Mouse (Mus musculus) embryonic facial prominence, embryonic 12.5 days (tissue): Measurements from ENCODE around the gene Hmces. TPM values are rescaled to one million over a fixed set of nuclear protein-coding genes. Genes with fewer than 3 reads are reported as not detected.
A peak's percentile ranks its signal among the peaks of the same experiment; 100 is the strongest.

Experiments used
- ATAC-seq: fragments of 200-750 bp; cut with Nextera tagmentation; 2 replicates; pipeline ENCODE4 v1.8.0; 2017; ENCODE audit not compliant: insufficient number of reproducible peaks, insufficient read depth, low FRiP score, low TSS enrichment
- H3K27ac ChIP-seq: fragments of 300-500 bp; sonication (generic); 2 replicates; pipeline ENCODE4 v1.5.1; 2016; ENCODE audit warnings: mild to moderate bottlenecking
- H3K27me3 ChIP-seq: fragments of 300-500 bp; sonication (generic); 2 replicates; pipeline ENCODE4 v1.6.1; 2016; ENCODE audit warnings: mild to moderate bottlenecking, moderate library complexity
- H3K36me3 ChIP-seq: fragments of 300-500 bp; sonication (generic); 2 replicates; pipeline ENCODE4 v1.6.1; 2016; ENCODE audit warnings: mild to moderate bottlenecking
- H3K4me1 ChIP-seq: fragments of 300-500 bp; sonication (generic); 2 replicates; pipeline ENCODE4 v1.6.1; 2016
- H3K4me2 ChIP-seq: fragments of 300-500 bp; sonication (generic); replicated peaks from 2 replicates; pipeline ENCODE4 v1.6.1; 2016; ENCODE audit warnings: mild to moderate bottlenecking, moderate library complexity
- H3K4me3 ChIP-seq: fragments of 300-500 bp; sonication (generic); 2 replicates; pipeline ENCODE4 v1.5.1; 2016; ENCODE audit warnings: mild to moderate bottlenecking
- H3K9ac ChIP-seq: fragments of 300-500 bp; sonication (generic); 2 replicates; pipeline ENCODE4 v1.6.1; 2016; ENCODE audit warnings: mild to moderate bottlenecking, moderate library complexity
- H3K9me3 ChIP-seq: fragments of 300-500 bp; sonication (generic); 2 replicates; pipeline ENCODE4 v1.6.1; 2016; ENCODE audit warnings: mild to moderate bottlenecking, moderate library complexity
- WGBS: fragments of 180-500 bp; shearing (Covaris S2); methylation state at CpG from one replicate; pipeline ENCODE4 v1.1.7; 2016; 5-methylcytosine and 5-hydroxymethylcytosine counted together
- polyA plus RNA-seq: library from polyadenylated mRNA; unstranded; fragments of >200 nt; fragmentation: Nextera tagmentation; extraction: Ambion mirVana; gene quantifications from 2 replicates; pipeline ENCODE4 v1.2.1, GENCODE M21; 2016

Hmces gene
- polyA plus RNA-seq, 1 experiment from 2014 or later: 63.4 TPM

- Histone ChIP-seq H3K4me2 (no peak overlapping the region), H3K27ac (no peak overlapping the region), H3K9ac (no peak overlapping the region), H3K4me1 (no peaks in the 10 kb centered on the region), H3K9me3 (no peaks in the 10 kb centered on the region), H3K36me3 (no peaks in the 10 kb centered on the region), H3K27me3 (no peaks in the 10 kb centered on the region), H3K4me3 (no peak overlapping the region)
- ATAC-seq: no peak
- 72% methylated on average over 3 of the region's 3 CpGs for WGBS
Measured at GRCm38 (mm10) chr6:87879628-87880027, 34.1 kb upstream of the Hmces start.

DNA sequence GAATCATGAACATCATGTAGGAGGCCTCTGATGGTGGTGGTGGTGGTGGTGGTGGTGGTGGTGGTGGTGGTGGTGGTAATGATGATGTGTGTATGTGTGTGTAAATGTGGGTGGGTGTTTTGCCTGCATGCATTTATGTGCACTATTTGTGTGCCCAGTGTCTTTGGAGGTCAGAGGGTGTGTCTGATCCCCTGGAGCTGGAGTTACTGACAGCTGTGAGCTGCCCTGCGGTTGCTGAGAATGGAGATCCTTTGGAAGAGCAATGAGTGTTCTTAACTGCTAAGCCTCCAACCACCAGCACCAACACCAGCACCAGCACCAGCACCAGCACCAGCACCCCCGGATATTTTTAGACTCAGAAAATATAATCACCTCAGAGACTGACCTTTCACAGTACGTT lies 31.5 kb upstream of the Hmces start:
- 83% methylated on average over 3 of the region's 3 CpGs for WGBS
- Histone ChIP-seq H3K4me2 (no peak overlapping the region), H3K36me3 (no peaks in the 10 kb centered on the region), H3K9me3 (no peaks in the 10 kb centered on the region), H3K9ac (no peak overlapping the region), H3K4me3 (no peak overlapping the region), H3K27ac (no peak overlapping the region), H3K27me3 (no peaks in the 10 kb centered on the region), H3K4me1 (no peaks in the 10 kb centered on the region)
- no peak for ATAC-seq

DNA sequence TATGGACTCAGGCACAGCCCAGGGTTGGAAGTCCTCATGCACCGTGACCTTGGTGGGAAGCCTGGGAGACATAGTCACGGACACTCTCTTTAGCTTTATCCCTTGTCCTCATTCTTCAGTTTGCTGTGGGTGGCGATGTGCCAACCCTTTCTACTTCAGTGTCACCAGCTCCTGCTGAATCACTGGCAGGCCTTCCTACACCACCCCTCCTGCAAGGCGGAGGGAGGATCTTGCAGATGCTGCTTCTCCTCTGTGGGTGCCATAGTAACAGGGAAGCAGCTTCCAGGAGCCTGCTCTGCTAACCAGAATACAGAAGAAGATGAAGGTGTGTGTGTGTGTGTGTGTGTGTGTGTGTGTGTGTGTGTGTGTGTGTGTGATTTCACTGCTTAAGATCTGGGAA lies 30.9 kb upstream of the Hmces start:
- Histone ChIP-seq H3K27me3 (no peaks in the 10 kb centered on the region), H3K27ac (no peak overlapping the region), H3K4me2 (no peak overlapping the region), H3K9me3 (no peaks in the 10 kb centered on the region), H3K36me3 (no peaks in the 10 kb centered on the region), H3K4me1 (no peaks in the 10 kb centered on the region), H3K4me3 (no peak overlapping the region), H3K9ac (no peak overlapping the region)
- 61% methylated on average over 4 of the region's 4 CpGs for WGBS
- ATAC-seq: no peak

- H3K27ac ChIP-seq: no peak overlapping the region
- peaks cover 8% of the 10 kb centered on the region for H3K4me1 ChIP-seq
- H3K4me2 ChIP-seq: no peak overlapping the region
- no peaks in the 10 kb centered on the region for H3K9me3 ChIP-seq
- peaks cover 28% of the 10 kb centered on the region for H3K36me3 ChIP-seq
- H3K9ac ChIP-seq: no peak overlapping the region
- 93% methylated on average over 1 of the region's 1 CpGs for WGBS
- ATAC-seq: no peak
- no peak overlapping the region for H3K4me3 ChIP-seq
- H3K27me3 ChIP-seq: no peaks in the 10 kb centered on the region
Measured at GRCm38 (mm10) chr6:87886721-87887120, 27.0 kb upstream of the Hmces start.

DNA sequence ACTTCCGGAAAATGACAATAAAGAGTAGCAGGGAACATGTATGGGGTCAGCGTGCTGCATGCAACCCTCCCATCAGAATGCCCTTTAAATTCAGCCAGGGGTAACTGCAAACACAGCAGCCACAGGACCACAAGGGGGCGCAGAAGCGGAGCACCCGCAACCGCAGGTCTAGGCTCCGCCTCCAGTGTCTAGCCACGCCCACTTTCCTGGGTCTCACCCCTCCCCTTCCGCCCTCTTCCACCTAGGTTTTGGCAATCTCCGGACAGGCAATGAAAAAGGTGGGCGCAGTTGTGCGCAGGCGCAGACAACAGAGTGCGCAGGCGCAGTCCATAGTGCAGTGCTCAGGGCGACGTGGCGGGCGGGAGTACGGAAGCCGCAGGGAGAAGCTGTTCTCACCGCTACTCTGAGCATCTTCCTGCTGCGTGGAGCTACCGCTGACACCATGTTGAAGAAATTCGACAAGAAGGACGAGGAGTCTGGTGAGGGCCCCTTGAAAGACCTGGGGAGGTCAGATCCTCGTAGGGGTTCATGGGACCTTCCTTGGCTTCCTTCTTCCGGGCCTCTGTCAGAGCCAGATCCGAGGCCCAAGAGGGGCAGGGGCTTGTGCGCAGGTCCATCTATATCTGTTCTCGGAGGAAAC lies 26.0 kb upstream of the Hmces start, which contains the start of gene Copg1:
Copg1 (plus strand) TSS at position 221 of the 640 bp plus-strand sequence.
- H3K4me1 ChIP-seq: peaks cover 8% of the 10 kb centered on the region
- H3K27me3 ChIP-seq: no peaks in the 10 kb centered on the region
- H3K27ac ChIP-seq: peak within 1 kb of the TSS; percentile 81
- peak within 1 kb of the TSS; percentile 86 for H3K4me3 ChIP-seq
- under 1% methylated on average over 31 of the region's 31 CpGs for WGBS
- peak within 1 kb of the TSS; percentile 71 for H3K4me2 ChIP-seq
- H3K9ac ChIP-seq: peak within 1 kb of the TSS; percentile 89
- no peaks in the 10 kb centered on the region for H3K9me3 ChIP-seq
- peak; percentile 94 for ATAC-seq
- H3K36me3 ChIP-seq: peaks cover 38% of the 10 kb centered on the region

GRCm38 (mm10) chr6:87893931-87894330 lies 19.8 kb upstream of the Hmces start:
- ATAC-seq: no peak
- WGBS: 91% methylated on average over 7 of the region's 7 CpGs
- Histone ChIP-seq H3K4me3 (no peak overlapping the region), H3K9me3 (no peaks in the 10 kb centered on the region), H3K36me3 (peaks cover 98% of the 10 kb centered on the region), H3K9ac (no peak overlapping the region), H3K27ac (no peak overlapping the region), H3K4me2 (no peak overlapping the region), H3K4me1 (peaks cover under 1% of the 10 kb centered on the region), H3K27me3 (no peaks in the 10 kb centered on the region)

DNA sequence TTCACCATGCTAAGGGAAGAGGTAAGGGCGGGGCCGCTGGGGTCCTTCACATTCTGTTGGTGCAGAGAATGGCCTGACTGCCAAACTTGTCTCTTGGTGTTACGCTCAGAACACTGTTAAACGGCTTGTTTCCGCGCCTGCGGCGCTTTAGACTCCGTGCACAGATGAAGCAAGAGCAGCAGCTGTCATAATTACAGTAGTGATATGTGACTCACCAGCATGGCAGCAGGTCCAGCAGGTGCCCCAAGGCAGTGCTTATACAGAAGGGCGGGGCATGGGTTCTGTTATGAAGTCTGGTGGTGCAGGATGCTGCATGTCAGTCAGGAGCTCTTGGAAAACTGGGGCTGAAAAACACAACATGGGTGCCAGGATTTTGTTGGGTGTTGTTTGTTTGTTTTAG lies 15.7 kb upstream of the Hmces start:
- H3K4me3 ChIP-seq: no peak overlapping the region
- WGBS: 95% methylated on average over 10 of the region's 10 CpGs
- peaks cover 90% of the 10 kb centered on the region for H3K36me3 ChIP-seq
- no peak for ATAC-seq
- no peak overlapping the region for H3K27ac ChIP-seq
- H3K27me3 ChIP-seq: no peaks in the 10 kb centered on the region
- H3K4me2 ChIP-seq: no peak overlapping the region
- H3K9ac ChIP-seq: no peak overlapping the region
- H3K4me1 ChIP-seq: no peaks in the 10 kb centered on the region
- H3K9me3 ChIP-seq: no peaks in the 10 kb centered on the region

DNA sequence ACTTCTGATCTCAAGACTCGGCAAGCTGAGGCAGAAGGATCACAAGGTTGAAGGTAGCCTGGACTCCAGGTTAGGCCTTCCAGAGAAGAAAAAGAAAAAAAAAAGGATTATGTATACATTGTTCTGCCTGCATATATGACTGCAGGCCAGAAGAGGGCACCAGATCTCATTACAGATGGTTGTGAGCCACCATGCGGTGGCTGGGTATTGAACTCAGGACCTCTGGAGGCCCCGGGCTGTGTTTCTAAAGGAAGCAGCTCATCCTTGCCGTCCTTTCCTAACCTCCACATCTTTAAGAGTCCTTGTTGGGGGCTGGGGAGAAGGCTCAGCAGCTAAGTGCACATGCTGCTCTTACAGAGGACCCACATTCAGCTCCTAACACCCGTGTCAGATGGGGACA lies 7.1 kb upstream of the Hmces start:
- H3K36me3 ChIP-seq: peaks cover 94% of the 10 kb centered on the region

GRCm38 (mm10) chr6:87909181-87909580 lies 4.6 kb upstream of the Hmces start:
- peaks cover 88% of the 10 kb centered on the region for H3K36me3 ChIP-seq
- no peak for ATAC-seq
- no peaks in the 10 kb centered on the region for H3K27me3 ChIP-seq
- no peak overlapping the region for H3K4me3 ChIP-seq
- no peaks in the 10 kb centered on the region for H3K4me1 ChIP-seq
- H3K9me3 ChIP-seq: no peaks in the 10 kb centered on the region
- no peak overlapping the region for H3K27ac ChIP-seq
- no peak overlapping the region for H3K9ac ChIP-seq
- no peak overlapping the region for H3K4me2 ChIP-seq
- WGBS: 81% methylated on average over 6 of the region's 6 CpGs

More for the DNA sequence above, 7.1 kb upstream of the Hmces start:
- Histone ChIP-seq H3K27ac (no peak overlapping the region), H3K4me3 (no peak overlapping the region), H3K9me3 (no peaks in the 10 kb centered on the region), H3K27me3 (no peaks in the 10 kb centered on the region), H3K4me2 (no peak overlapping the region), H3K4me1 (no peaks in the 10 kb centered on the region), H3K9ac (no peak overlapping the region)
- ATAC-seq: no peak
- 58% methylated on average over 5 of the region's 5 CpGs for WGBS

- Histone ChIP-seq H3K36me3 (peaks cover 71% of the 10 kb centered on the region), H3K27ac (no peak overlapping the region), H3K9me3 (no peaks in the 10 kb centered on the region), H3K4me3 (no peak overlapping the region), H3K4me2 (no peak overlapping the region), H3K4me1 (peaks cover 10% of the 10 kb centered on the region), H3K27me3 (no peaks in the 10 kb centered on the region), H3K9ac (no peak overlapping the region)
- ATAC-seq: no peak
- 84% methylated on average over 6 of the region's 6 CpGs for WGBS
Measured at GRCm38 (mm10) chr6:87911559-87911958, 2.2 kb upstream of the Hmces start.

GRCm38 (mm10) chr6:87914326-87915102 lies 779 bp downstream of the Hmces start:
- WGBS: 3% methylated on average over 35 of the region's 35 CpGs
- Histone ChIP-seq H3K4me2 (peak overlapping the region; percentile 90), H3K27me3 (no peaks in the 10 kb centered on the region), H3K4me1 (peaks cover 10% of the 10 kb centered on the region), H3K9me3 (no peaks in the 10 kb centered on the region), H3K27ac (peak overlapping the region; percentile 92), H3K4me3 (peak overlapping the region; percentile 91), H3K9ac (peak overlapping the region; percentile 86), H3K36me3 (peaks cover 70% of the 10 kb centered on the region)
- ATAC-seq: peak; percentile 30

- no peak for ATAC-seq
- Histone ChIP-seq H3K4me3 (no peak overlapping the region), H3K4me1 (peaks cover 10% of the 10 kb centered on the region), H3K4me2 (no peak overlapping the region), H3K36me3 (peaks cover 69% of the 10 kb centered on the region), H3K27me3 (no peaks in the 10 kb centered on the region), H3K27ac (no peak overlapping the region), H3K9me3 (no peaks in the 10 kb centered on the region), H3K9ac (no peak overlapping the region)
- WGBS: 88% methylated on average over 5 of the region's 5 CpGs
Measured at GRCm38 (mm10) chr6:87915939-87916338, 2.2 kb downstream of the Hmces start.
